Mouse (Mus musculus): ENCODE results near the gene Mvk. TPM values are rescaled to one million over a fixed set of nuclear protein-coding genes. Genes with fewer than 3 reads are reported as not detected.

Mvk gene
- 26.4 TPM for polyA plus RNA-seq (2017; shearing (Covaris generic))

DNA sequence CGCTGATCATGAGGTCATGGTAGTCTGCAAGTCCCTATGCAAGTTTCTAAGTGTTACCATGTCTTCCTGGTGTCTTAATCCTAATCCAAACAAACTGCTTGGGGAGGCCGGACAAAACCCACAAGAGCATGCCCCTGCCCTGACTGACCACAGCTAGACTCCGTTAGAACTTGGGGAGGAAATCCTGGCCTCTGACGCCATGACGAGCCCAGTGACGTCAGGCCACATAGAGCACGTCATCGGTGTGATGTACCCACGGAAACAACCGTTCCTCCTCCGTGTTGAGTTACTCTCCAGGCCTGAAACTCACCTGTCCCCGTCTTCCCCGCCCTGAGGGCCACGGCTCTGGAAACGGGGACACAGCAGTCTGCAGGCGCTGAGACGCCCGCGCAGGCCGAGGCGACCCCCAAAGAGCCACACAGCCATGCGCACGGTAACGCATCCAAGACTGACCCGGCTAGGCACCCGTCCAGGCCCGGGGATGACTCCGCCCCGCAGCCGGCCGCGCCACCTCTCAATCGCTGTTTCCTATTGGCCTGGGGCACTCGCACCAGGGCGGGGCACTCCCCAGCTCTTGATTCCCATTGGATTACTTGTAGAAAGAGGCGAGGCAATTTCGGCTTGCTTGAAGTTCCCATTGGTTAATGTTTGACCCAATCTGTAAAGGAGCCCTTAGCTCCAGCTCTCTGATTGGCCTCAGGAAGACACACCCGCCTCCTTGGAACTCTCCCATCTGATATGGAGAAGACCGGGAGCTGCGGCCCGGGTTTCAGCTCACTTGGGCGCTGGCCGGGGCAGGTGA lies at the start of gene Mvk, which contains the start of gene Mmab:
TSS of gene Mvk (plus strand) at position 704 of the 802 bp plus-strand sequence.
TSS of gene Mmab (minus strand) at position 495 of the 802 bp plus-strand sequence.

Other genes starting within 250 kb of the Mvk start
- gene Foxn4, start 170.5 kb upstream of the Mvk start, polyA plus RNA-seq (2017; shearing (Covaris generic)) = not detected
- gene Myo1h, start 155.1 kb upstream of the Mvk start, polyA plus RNA-seq (2017; shearing (Covaris generic)) = 2.8 TPM
- gene Kctd10, start 63.8 kb upstream of the Mvk start, polyA plus RNA-seq (2017; shearing (Covaris generic)) = 198 TPM
- 47.5 TPM for gene Ube3b, start 63.7 kb upstream of the Mvk start, polyA plus RNA-seq (2017; shearing (Covaris generic))
- 7.6 TPM for gene Mmab, start 209 bp upstream of the Mvk start, polyA plus RNA-seq (2017; shearing (Covaris generic))
- gene Fam222a, start 123.7 kb downstream of the Mvk start, polyA plus RNA-seq (2017; shearing (Covaris generic)) = 1.6 TPM
- gene Trpv4, start 214.2 kb downstream of the Mvk start, polyA plus RNA-seq (2017; shearing (Covaris generic)) = 1.1 TPM
- 157 TPM for gene Gltp, start 246.7 kb downstream of the Mvk start, polyA plus RNA-seq (2017; shearing (Covaris generic))

Measured in effector memory CD4-positive, alpha-beta T cell, adult 5 months (primary cell).